Mouse (Mus musculus) kidney, postnatal 0 days (tissue): ENCODE data around the gene Polr2i. TPM values are rescaled to one million over a fixed set of nuclear protein-coding genes. Genes with fewer than 3 reads are reported as not detected.

ENCODE experiments used
- ATAC-seq: fragments of 200-750 bp; cut with Nextera tagmentation; replicated peaks from 2 replicates; pipeline ENCODE4 v1.8.0; 2017; ENCODE audit warnings: low read depth, moderate number of reproducible peaks, moderate TSS enrichment, moderate library complexity; ENCODE audit not compliant: low FRiP score
- DNase-seq: peaks from one replicate; pipeline ENCODE4 v3.0.0-alpha.2; 2016; ENCODE audit warnings: low spot score
- H3K27ac ChIP-seq: fragments of 300-500 bp; sonication (generic); 2 replicates; pipeline ENCODE4 v1.5.1; 2014; ENCODE audit warnings: mild to moderate bottlenecking
- H3K27me3 ChIP-seq: fragments of 300-500 bp; sonication (generic); 2 replicates; pipeline ENCODE4 v1.6.1; 2014; ENCODE audit warnings: low read length, mixed read lengths; ENCODE audit not compliant: insufficient read depth
- H3K36me3 ChIP-seq: fragments of 300-500 bp; sonication (generic); 2 replicates; pipeline ENCODE4 v1.6.1; 2014; ENCODE audit warnings: low read length, mixed read lengths; ENCODE audit not compliant: insufficient read depth
- H3K4me1 ChIP-seq: fragments of 300-500 bp; sonication (generic); replicated peaks from 2 replicates; pipeline ENCODE4 v1.6.1; 2014; ENCODE audit warnings: antibody characterized with exemption, low read length, mixed read lengths; ENCODE audit not compliant: insufficient read depth
- H3K4me2 ChIP-seq: fragments of 300-500 bp; sonication (generic); 2 replicates; pipeline ENCODE4 v1.6.1; 2014; ENCODE audit warnings: mild to moderate bottlenecking, low read length, moderate library complexity, mixed read lengths
- H3K4me3 ChIP-seq: fragments of 300-500 bp; sonication (generic); replicated peaks from 2 replicates; pipeline ENCODE4 v1.5.1; 2014; ENCODE audit warnings: low read depth, low read length
- H3K9ac ChIP-seq: fragments of 300-500 bp; sonication (generic); 2 replicates; pipeline ENCODE4 v1.6.1; 2014; ENCODE audit warnings: low read depth, low read length
- H3K9me3 ChIP-seq: fragments of 300-500 bp; sonication (generic); replicated peaks from 2 replicates; pipeline ENCODE4 v1.6.1; 2016; ENCODE audit warnings: low read length, inconsistent platforms, mixed read lengths
- CTCF ChIP-seq: IDR thresholded peaks from 2 replicates; pipeline ENCODE4 v1.5.1; 2016; ENCODE audit warnings: antibody characterized with exemption, low read depth, mild to moderate bottlenecking, moderate library complexity
- WGBS: fragments of 180-500 bp; shearing (Covaris S2); extraction: QIAGEN DNeasy Blood & Tissue Kit; methylation state at CpG from one replicate; pipeline ENCODE4 v1.1.7; 2014; 5-methylcytosine and 5-hydroxymethylcytosine counted together
- polyA plus RNA-seq: library from polyadenylated mRNA; unstranded; fragments of >200 nt; fragmentation: Nextera tagmentation; extraction: Ambion mirVana; gene quantifications from 2 replicates; pipeline ENCODE4 v1.2.1, GENCODE M21; 2015

Polr2i gene
- polyA plus RNA-seq, 1 experiment from 2014 or later, result 157 TPM

- ATAC-seq (no peak), DNase-seq (no peak)
- WGBS, result 91% methylated on average over 7 of the region's 7 CpGs
- Histone ChIP-seq H3K27me3 (no peaks in the 10 kb centered on the region), H3K9ac (no peak overlapping the region), H3K4me1 (no peaks in the 10 kb centered on the region), H3K9me3 (no peaks in the 10 kb centered on the region), H3K4me3 (no peak overlapping the region), H3K4me2 (no peak overlapping the region), H3K36me3 (no peaks in the 10 kb centered on the region), H3K27ac (no peak overlapping the region)
- TF ChIP-seq CTCF, result no peak
Observed at GRCm38 (mm10) chr7:30265935-30266334, 34.2 kb downstream of the Polr2i start.

- Histone ChIP-seq H3K4me3 (no peak overlapping the region), H3K27me3 (no peaks in the 10 kb centered on the region), H3K9ac (no peak overlapping the region), H3K4me1 (no peaks in the 10 kb centered on the region), H3K36me3 (no peaks in the 10 kb centered on the region), H3K9me3 (no peaks in the 10 kb centered on the region), H3K4me2 (no peak overlapping the region), H3K27ac (no peak overlapping the region)
- 96% methylated on average over 3 of the region's 3 CpGs for WGBS
- DNase-seq, result no peak
- TF ChIP-seq CTCF, result no peak
- ATAC-seq, result no peak
Observed at GRCm38 (mm10) chr7:30266780-30267179, 35.0 kb downstream of the Polr2i start.

DNA sequence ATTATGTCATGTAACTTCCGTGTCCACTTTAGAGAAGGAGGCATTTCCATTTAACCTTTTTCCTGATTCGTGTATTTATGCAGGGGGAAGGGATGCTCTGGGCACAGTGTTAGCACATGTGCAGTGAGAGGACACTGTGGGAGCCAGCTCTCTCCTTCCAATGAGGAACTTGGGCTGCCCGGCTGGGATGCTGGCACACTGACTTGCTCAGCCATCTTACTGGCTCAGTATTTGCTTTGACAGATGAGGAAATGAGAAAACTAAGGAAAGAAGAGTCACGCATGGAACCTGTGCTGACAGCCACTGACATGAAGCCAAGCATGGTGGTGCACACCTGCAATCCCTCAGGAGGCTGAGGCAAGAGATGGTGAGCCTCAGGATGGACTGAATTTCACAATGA lies 37.9 kb downstream of the Polr2i start:
- DNase-seq (no peak), ATAC-seq (no peak)
- no peak for TF ChIP-seq CTCF
- Histone ChIP-seq H3K27me3 (no peaks in the 10 kb centered on the region), H3K9ac (no peak overlapping the region), H3K4me3 (no peak overlapping the region), H3K4me2 (no peak overlapping the region), H3K9me3 (no peaks in the 10 kb centered on the region), H3K4me1 (no peaks in the 10 kb centered on the region), H3K36me3 (no peaks in the 10 kb centered on the region), H3K27ac (no peak overlapping the region)
- 91% methylated on average over 4 of the region's 4 CpGs for WGBS

GRCm38 (mm10) chr7:30274383-30274782 lies 42.6 kb downstream of the Polr2i start:
- H3K27me3 ChIP-seq, result no peaks in the 10 kb centered on the region
- no peak overlapping the region for H3K9ac ChIP-seq
- H3K4me1 ChIP-seq, result no peaks in the 10 kb centered on the region
- H3K27ac ChIP-seq, result no peak overlapping the region
- no peak for TF ChIP-seq CTCF
- DNase-seq (no peak), ATAC-seq (no peak)
- H3K4me3 ChIP-seq, result no peak overlapping the region
- H3K9me3 ChIP-seq, result no peaks in the 10 kb centered on the region
- 54% methylated on average over 6 of the region's 6 CpGs for WGBS
- H3K36me3 ChIP-seq, result no peaks in the 10 kb centered on the region
- no peak overlapping the region for H3K4me2 ChIP-seq

- WGBS, result 42% methylated on average over 2 of the region's 2 CpGs
- Histone ChIP-seq H3K4me2 (no peak overlapping the region; the same call in 1 of the 2 replicates), H3K27me3 (no peaks in the 10 kb centered on the region), H3K27ac (no peak overlapping the region), H3K4me3 (no peak overlapping the region), H3K4me1 (no peaks in the 10 kb centered on the region), H3K9me3 (no peaks in the 10 kb centered on the region), H3K36me3 (no peaks in the 10 kb centered on the region), H3K9ac (no peak overlapping the region)
- no peak for DNase-seq
- no peak for ATAC-seq
- TF ChIP-seq CTCF, result no peak
Observed at GRCm38 (mm10) chr7:30278911-30279310, 47.2 kb downstream of the Polr2i start.

- H3K9ac ChIP-seq, result 0 out of 2 replicates have a peak overlapping the region, but pooled peaks have one; percentile 65
- DNase-seq, result no peak
- under 1% methylated on average over 6 of the region's 6 CpGs for WGBS
Observed at GRCm38 (mm10) chr7:30279536-30279935, 47.8 kb downstream of the Polr2i start.

More at GRCm38 (mm10) chr7:30279536-30279935, 47.8 kb downstream of the Polr2i start:
- Histone ChIP-seq H3K27me3 (no peaks in the 10 kb centered on the region), H3K27ac (peak overlapping the region; percentile 91), H3K36me3 (no peaks in the 10 kb centered on the region), H3K9me3 (no peaks in the 10 kb centered on the region), H3K4me3 (peak overlapping the region; percentile 87), H3K4me2 (peak overlapping the region; percentile 92), H3K4me1 (no peaks in the 10 kb centered on the region)
- TF ChIP-seq CTCF, result no peak
- no peak for ATAC-seq
